Mouse (Mus musculus): ENCODE results near the gene Npas3. TPM values are rescaled to one million over a fixed set of nuclear protein-coding genes. Genes with fewer than 3 reads are reported as not detected.

Gene Npas3
- polyA plus RNA-seq, 1 experiment from 2014 or later: not detected

- Histone ChIP-seq H3K36me3 (ENCODE audit: inconsistent target) (no peaks in the 10 kb centered on the region), H3K27ac (no peak overlapping the region), H3K79me2 (ENCODE audit: inconsistent target) (no peaks in the 10 kb centered on the region), H3K4me3 (ENCODE audit: inconsistent target) (no peak overlapping the region)
- 83% methylated on average over 2 of the region's 2 CpGs for WGBS (ENCODE audit: missing documents)
Observed at GRCm38 (mm10) chr12:53529345-53529744, 280.9 kb downstream of the Npas3 start.

- no peak overlapping the region for H3K4me3 ChIP-seq (ENCODE audit: inconsistent target)
- WGBS (ENCODE audit: missing documents): 92% methylated on average over 5 of the region's 5 CpGs
- H3K27ac ChIP-seq: no peak overlapping the region
- H3K36me3 ChIP-seq (ENCODE audit: inconsistent target): no peaks in the 10 kb centered on the region
- H3K79me2 ChIP-seq (ENCODE audit: inconsistent target): no peaks in the 10 kb centered on the region
Observed at GRCm38 (mm10) chr12:53536816-53537215, 288.3 kb downstream of the Npas3 start.

GRCm38 (mm10) chr12:53556359-53556758, 307.9 kb downstream of the Npas3 start:
- Histone ChIP-seq H3K36me3 (ENCODE audit: inconsistent target) (no peaks in the 10 kb centered on the region), H3K79me2 (ENCODE audit: inconsistent target) (no peaks in the 10 kb centered on the region), H3K4me3 (ENCODE audit: inconsistent target) (no peak overlapping the region), H3K27ac (no peak overlapping the region)
- 88% methylated on average over 2 of the region's 2 CpGs for WGBS (ENCODE audit: missing documents)

- Histone ChIP-seq H3K79me2 (ENCODE audit: inconsistent target) (no peaks in the 10 kb centered on the region), H3K27ac (no peak overlapping the region), H3K36me3 (ENCODE audit: inconsistent target) (no peaks in the 10 kb centered on the region), H3K4me3 (ENCODE audit: inconsistent target) (no peak overlapping the region)
- WGBS (ENCODE audit: missing documents): 100% methylated on average over 1 of the region's 1 CpGs
Observed at GRCm38 (mm10) chr12:53558259-53558658, 309.8 kb downstream of the Npas3 start.

- 91% methylated on average over 12 of the region's 12 CpGs for WGBS (ENCODE audit: missing documents)
- Histone ChIP-seq H3K27ac (no peak overlapping the region), H3K36me3 (ENCODE audit: inconsistent target) (no peaks in the 10 kb centered on the region), H3K79me2 (ENCODE audit: inconsistent target) (no peaks in the 10 kb centered on the region), H3K4me3 (ENCODE audit: inconsistent target) (no peak overlapping the region)
Observed at GRCm38 (mm10) chr12:53566712-53567387, 318.4 kb downstream of the Npas3 start.

GRCm38 (mm10) chr12:53581181-53581580, 332.7 kb downstream of the Npas3 start:
- H3K27ac ChIP-seq: no peak overlapping the region
- H3K4me3 ChIP-seq (ENCODE audit: inconsistent target): no peak overlapping the region
- no peaks in the 10 kb centered on the region for H3K79me2 ChIP-seq (ENCODE audit: inconsistent target)
- WGBS (ENCODE audit: missing documents): 52% methylated on average over 5 of the region's 5 CpGs
- no peaks in the 10 kb centered on the region for H3K36me3 ChIP-seq (ENCODE audit: inconsistent target)

- H3K4me3 ChIP-seq (ENCODE audit: inconsistent target): no peak overlapping the region
- H3K27ac ChIP-seq: no peak overlapping the region
- no peaks in the 10 kb centered on the region for H3K36me3 ChIP-seq (ENCODE audit: inconsistent target)
- H3K79me2 ChIP-seq (ENCODE audit: inconsistent target): no peaks in the 10 kb centered on the region
- WGBS (ENCODE audit: missing documents): 62% methylated on average over 1 of the region's 5 CpGs
Observed at GRCm38 (mm10) chr12:53587249-53587648, 338.8 kb downstream of the Npas3 start.

- WGBS (ENCODE audit: missing documents): 77% methylated on average over 19 of the region's 19 CpGs
- H3K36me3 ChIP-seq (ENCODE audit: inconsistent target): no peaks in the 10 kb centered on the region
- H3K79me2 ChIP-seq (ENCODE audit: inconsistent target): no peaks in the 10 kb centered on the region
Observed at GRCm38 (mm10) chr12:53587691-53588504, 339.4 kb downstream of the Npas3 start.

GRCm38 (mm10) chr12:53589446-53589961, 341.0 kb downstream of the Npas3 start:
- no peaks in the 10 kb centered on the region for H3K79me2 ChIP-seq (ENCODE audit: inconsistent target)
- no peak overlapping the region for H3K27ac ChIP-seq
- no peak overlapping the region for H3K4me3 ChIP-seq (ENCODE audit: inconsistent target)
- H3K36me3 ChIP-seq (ENCODE audit: inconsistent target): no peaks in the 10 kb centered on the region
- 85% methylated on average over 6 of the region's 6 CpGs for WGBS (ENCODE audit: missing documents)

More at GRCm38 (mm10) chr12:53587691-53588504, 339.4 kb downstream of the Npas3 start:
- Histone ChIP-seq H3K27ac (no peak overlapping the region), H3K4me3 (ENCODE audit: inconsistent target) (no peak overlapping the region)

- no peaks in the 10 kb centered on the region for H3K36me3 ChIP-seq (ENCODE audit: inconsistent target)
- no peaks in the 10 kb centered on the region for H3K79me2 ChIP-seq (ENCODE audit: inconsistent target)
- WGBS (ENCODE audit: missing documents): 88% methylated on average over 6 of the region's 6 CpGs
- H3K27ac ChIP-seq: no peak overlapping the region
- no peak overlapping the region for H3K4me3 ChIP-seq (ENCODE audit: inconsistent target)
Observed at GRCm38 (mm10) chr12:53605661-53606060, 357.2 kb downstream of the Npas3 start.

- Histone ChIP-seq H3K4me3 (ENCODE audit: inconsistent target) (no peak overlapping the region), H3K79me2 (ENCODE audit: inconsistent target) (no peaks in the 10 kb centered on the region), H3K36me3 (ENCODE audit: inconsistent target) (no peaks in the 10 kb centered on the region), H3K27ac (no peak overlapping the region)
- 94% methylated on average over 7 of the region's 7 CpGs for WGBS (ENCODE audit: missing documents)
Observed at GRCm38 (mm10) chr12:53612120-53612519, 363.6 kb downstream of the Npas3 start.

- no peaks in the 10 kb centered on the region for H3K79me2 ChIP-seq (ENCODE audit: inconsistent target)
- no peak overlapping the region for H3K27ac ChIP-seq
- H3K36me3 ChIP-seq (ENCODE audit: inconsistent target): no peaks in the 10 kb centered on the region
- H3K4me3 ChIP-seq (ENCODE audit: inconsistent target): no peak overlapping the region
- WGBS (ENCODE audit: missing documents): 93% methylated on average over 7 of the region's 7 CpGs
Observed at GRCm38 (mm10) chr12:53621271-53621670, 372.8 kb downstream of the Npas3 start.

- WGBS (ENCODE audit: missing documents): 90% methylated on average over 9 of the region's 9 CpGs
- Histone ChIP-seq H3K79me2 (ENCODE audit: inconsistent target) (no peaks in the 10 kb centered on the region), H3K27ac (no peak overlapping the region), H3K36me3 (ENCODE audit: inconsistent target) (no peaks in the 10 kb centered on the region), H3K4me3 (ENCODE audit: inconsistent target) (no peak overlapping the region)
Observed at GRCm38 (mm10) chr12:53623793-53624192, 375.3 kb downstream of the Npas3 start.

- H3K36me3 ChIP-seq (ENCODE audit: inconsistent target): no peaks in the 10 kb centered on the region
- no peaks in the 10 kb centered on the region for H3K79me2 ChIP-seq (ENCODE audit: inconsistent target)
- no peak overlapping the region for H3K27ac ChIP-seq
- H3K4me3 ChIP-seq (ENCODE audit: inconsistent target): no peak overlapping the region
- 84% methylated on average over 11 of the region's 11 CpGs for WGBS (ENCODE audit: missing documents)
Observed at GRCm38 (mm10) chr12:53624379-53625021, 376.0 kb downstream of the Npas3 start.
